Mouse (Mus musculus): ENCODE results near the gene Agfg1. TPM values are rescaled to one million over a fixed set of nuclear protein-coding genes. Genes with fewer than 3 reads are reported as not detected.

The Agfg1 gene
- total and polyA plus RNA-seq, 3 experiments, result 27.9 to 29.8 (median 28.2) TPM

GRCm38 (mm10) chr1:82948601-82949000, 109.3 kb downstream of the Agfg1 start:
- TF ChIP-seq CTCF (IDR thresholded peaks at IDR 0.05) (no peak), POLR2A (IDR thresholded peaks at IDR 0.05; ENCODE audit: insufficient read depth, low read depth, low read length) (no peak), EP300 (IDR thresholded peaks at IDR 0.05; ENCODE audit: insufficient read depth, low read depth, low read length) (no peak)
- Histone ChIP-seq H3K9ac (ENCODE audit: low read depth, low read length) (no peak overlapping the region), H3K4me3 (no peak overlapping the region), H3K36me3 (ENCODE audit: control insufficient read depth, insufficient read depth, low read length) (no peaks in the 10 kb centered on the region), H3K79me2 (replicated peaks; ENCODE audit: control insufficient read depth, insufficient read depth, low read length) (no peaks in the 10 kb centered on the region), H3K27ac (no peak overlapping the region), H3K4me1 (ENCODE audit: control insufficient read depth, insufficient read depth, low read length) (no peaks in the 10 kb centered on the region), H3K27me3 (ENCODE audit: control insufficient read depth, insufficient read depth, low read length) (no peaks in the 10 kb centered on the region)
- intact Hi-C loops (cut with DNase I), result no loop called here
- 91% methylated on average over 2 of the region's 2 CpGs for WGBS
- DNase-seq, result no peak

Small RNA genes lying within 50 kb of the gene (microRNA-seq; reads per million reads assigned to microRNA genes)
- 0 to 1.1 reads per million in 2 experiments for gene Gm22396

Other genes with a start within 250 kb of the Agfg1 start
- 100 to 1,000 TPM; 161 to 168 TPM for gene Mff, start 114.6 kb upstream of the Agfg1 start, total RNA-seq (2021)
- 74.6 and 167 TPM in 2 replicates for gene Mff, start 114.6 kb upstream of the Agfg1 start, polyA plus RNA-seq (2012; rRNA removed)
- gene Tm4sf20, start 71.0 kb upstream of the Agfg1 start, total RNA-seq (2021), result not detected
- gene Tm4sf20, start 71.0 kb upstream of the Agfg1 start, polyA plus RNA-seq (2012; rRNA removed), result not detected in 2 replicates
- not detected for gene Gm47791, start 68.2 kb upstream of the Agfg1 start, total RNA-seq (2021)
- not detected in 2 replicates for gene Gm47791, start 68.2 kb upstream of the Agfg1 start, polyA plus RNA-seq (2012; rRNA removed)
- gene A030005L19Rik, start 73.8 kb downstream of the Agfg1 start, total RNA-seq (2021), result not detected
- gene A030005L19Rik, start 73.8 kb downstream of the Agfg1 start, polyA plus RNA-seq (2012; rRNA removed), result 0.53 and 0.76 TPM in 2 replicates
- gene A030014E15Rik, start 85.4 kb downstream of the Agfg1 start, total RNA-seq (2021), result not detected
- gene A030014E15Rik, start 85.4 kb downstream of the Agfg1 start, polyA plus RNA-seq (2012; rRNA removed), result not detected in 2 replicates
- not detected for gene Gm6217, start 91.9 kb downstream of the Agfg1 start, total RNA-seq (2021)
- not detected in 2 replicates for gene Gm6217, start 91.9 kb downstream of the Agfg1 start, polyA plus RNA-seq (2012; rRNA removed)
- gene A030003K21Rik, start 103.9 kb downstream of the Agfg1 start, total RNA-seq (2021), result not detected
- gene A030003K21Rik, start 103.9 kb downstream of the Agfg1 start, polyA plus RNA-seq (2012; rRNA removed), result not detected in 2 replicates
- gene Gm7544, start 116.5 kb downstream of the Agfg1 start, total RNA-seq (2021), result not detected
- gene Gm7544, start 116.5 kb downstream of the Agfg1 start, polyA plus RNA-seq (2012; rRNA removed), result not detected in 2 replicates
- gene Gm47955, start 120.8 kb downstream of the Agfg1 start, total RNA-seq (2021), result not detected
- gene Gm47955, start 120.8 kb downstream of the Agfg1 start, polyA plus RNA-seq (2012; rRNA removed), result not detected in 2 replicates
- gene Gm47959, start 161.1 kb downstream of the Agfg1 start, total RNA-seq (2021), result not detected
- gene Gm47959, start 161.1 kb downstream of the Agfg1 start, polyA plus RNA-seq (2012; rRNA removed), result not detected in 2 replicates
- gene Slc19a3, start 199.0 kb downstream of the Agfg1 start, total RNA-seq (2021), result under 1 TPM; 0.20 to 0.39 TPM
- 0.66 and 1.00 TPM in 2 replicates for gene Slc19a3, start 199.0 kb downstream of the Agfg1 start, polyA plus RNA-seq (2012; rRNA removed)
- gene Krtap28-10, start 203.0 kb downstream of the Agfg1 start, total RNA-seq (2021), result not detected
- gene Krtap28-10, start 203.0 kb downstream of the Agfg1 start, polyA plus RNA-seq (2012; rRNA removed), result not detected in 2 replicates
- not detected for gene Gm47969, start 205.4 kb downstream of the Agfg1 start, total RNA-seq (2021)
- not detected in 2 replicates for gene Gm47969, start 205.4 kb downstream of the Agfg1 start, polyA plus RNA-seq (2012; rRNA removed)
- gene A030005K14Rik, start 219.9 kb downstream of the Agfg1 start, total RNA-seq (2021), result not detected
- not detected in 2 replicates for gene A030005K14Rik, start 219.9 kb downstream of the Agfg1 start, polyA plus RNA-seq (2012; rRNA removed)
- not detected for gene Krtap28-13, start 221.4 kb downstream of the Agfg1 start, total RNA-seq (2021)
- gene Krtap28-13, start 221.4 kb downstream of the Agfg1 start, polyA plus RNA-seq (2012; rRNA removed), result not detected in 2 replicates

All from heart, adult 2 months (tissue).